Mouse (Mus musculus) MEL (cell line): ENCODE data around the gene Slc25a21.

Experiments
- CHD1 ChIP-seq: IDR thresholded peaks from 2 replicates; pipeline ENCODE4 v1.6.1; 2012; ENCODE audit warnings: low read depth, mild to moderate bottlenecking, inconsistent platforms, low read length, improper control_type of control experiment
- CTCF ChIP-seq, 3 experiments: IDR thresholded peaks in 2 of 3; conservative IDR thresholded peaks in 1 of 3; 2 replicates each; pipeline ENCODE4 v1.5.1; 2011 to 2012; ENCODE audit warnings: low read length in 3 of 3, low read depth in 2 of 3, mild to moderate bottlenecking in 2 of 3, improper control_type of control experiment in 1 of 3, inconsistent platforms in 1 of 3, mixed read lengths in 1 of 3, moderate library complexity in 1 of 3; ENCODE audit not compliant: control insufficient read depth in 1 of 3, insufficient read depth in 1 of 3, poor library complexity in 1 of 3, severe bottlenecking in 1 of 3
- ETS1 ChIP-seq: IDR thresholded peaks from 2 replicates; pipeline ENCODE4 v1.6.1; 2012; ENCODE audit warnings: low read depth, mild to moderate bottlenecking, inconsistent platforms, low read length, improper control_type of control experiment, moderate library complexity
- GATA1 ChIP-seq: IDR thresholded peaks from 2 replicates; pipeline ENCODE4 v1.6.1; 2011; ENCODE audit warnings: low read depth, low read length, improper control_type of control experiment
- HCFC1 ChIP-seq: IDR thresholded peaks from 2 replicates; pipeline ENCODE4 v1.6.1; 2012; ENCODE audit warnings: low read depth, mild to moderate bottlenecking, inconsistent platforms, low read length, improper control_type of control experiment, moderate library complexity
- KAT2A ChIP-seq: conservative IDR thresholded peaks from 2 replicates; pipeline ENCODE4 v1.6.1; 2012; ENCODE audit warnings: low read depth, low read length, improper control_type of control experiment, inconsistent platforms
- MAZ ChIP-seq: IDR thresholded peaks from 2 replicates; pipeline ENCODE4 v1.6.1; 2012; ENCODE audit warnings: low read depth, mild to moderate bottlenecking, inconsistent platforms, low read length, improper control_type of control experiment
- POLR2A ChIP-seq, 2 experiments: IDR thresholded peaks; 2 replicates each; pipeline ENCODE4 v1.6.1; 2011 to 2012; ENCODE audit warnings: low read length in 2 of 2, mild to moderate bottlenecking in 2 of 2, control low read depth in 1 of 2, improper control_type of control experiment in 1 of 2, low read depth in 1 of 2, moderate library complexity in 1 of 2; ENCODE audit not compliant: control insufficient read depth in 1 of 2, insufficient read depth in 1 of 2, poor library complexity in 1 of 2

- TF ChIP-seq CTCF (IDR thresholded peaks at IDR 0.05 in 2 of 3, conservative IDR thresholded peaks at IDR 0.05 in 1 of 3; ENCODE audit: control insufficient read depth in 1 of 3, insufficient read depth in 1 of 3, low read depth in 2 of 3, low read length in 3 of 3, poor library complexity in 1 of 3, severe bottlenecking in 1 of 3), result no peak
- TF ChIP-seq KAT2A, result no peak
- no peak for TF ChIP-seq MAZ
- TF ChIP-seq POLR2A (IDR thresholded peaks at IDR 0.05; ENCODE audit: control insufficient read depth in 1 of 2, insufficient read depth in 1 of 2, low read depth in 1 of 2, low read length in 2 of 2, poor library complexity in 1 of 2), result no peak
- no peak for TF ChIP-seq HCFC1
- no peak for TF ChIP-seq ETS1
- TF ChIP-seq GATA1, result no peak
- TF ChIP-seq CHD1, result no peak
These were observed 120.7 kb downstream of the Slc25a21 start for GRCm38 (mm10) chr12:57076606-57077005.
